Mouse (Mus musculus) right cerebral cortex, postnatal 36 days (tissue): ENCODE measurements around the gene BC049352.

ENCODE experiments used
- DNase-seq, 2 experiments: peaks; one replicate each; pipeline ENCODE4 v3.0.0; 2022; ENCODE audit warnings: low spot score in 2 of 2, mixed read lengths in 1 of 2

Gene BC049352

GRCm38 (mm10) chr9:45181770-45182169 lies at the start of gene BC049352:
Gene BC049352, plus strand, starts transcription at chr9:45182007.
- DNase-seq: peak in 1 of 2 experiments; percentile 26

GRCm38 (mm10) chr9:45133484-45134310 lies 48.1 kb upstream of the BC049352 start:
- DNase-seq: no peak

GRCm38 (mm10) chr9:45136442-45137169 lies 45.2 kb upstream of the BC049352 start:
- DNase-seq: no peak

- peak; percentile 30 to 38 for DNase-seq
Measured at GRCm38 (mm10) chr9:45138191-45139032, 43.4 kb upstream of the BC049352 start, which contains the start of gene Scn4b. Gene Scn4b, plus strand, starts transcription at chr9:45138395.

- DNase-seq: no peak
Measured at GRCm38 (mm10) chr9:45139082-45139481, 42.7 kb upstream of the BC049352 start.

- no peak for DNase-seq
Measured at GRCm38 (mm10) chr9:45140945-45141344, 40.9 kb upstream of the BC049352 start.

GRCm38 (mm10) chr9:45142686-45143085 lies 39.1 kb upstream of the BC049352 start:
- no peak for DNase-seq

GRCm38 (mm10) chr9:45145533-45146266 lies 36.1 kb upstream of the BC049352 start:
- no peak for DNase-seq

GRCm38 (mm10) chr9:45146267-45146597 lies 35.6 kb upstream of the BC049352 start:
- DNase-seq: peak; percentile 41 to 60

DNA sequence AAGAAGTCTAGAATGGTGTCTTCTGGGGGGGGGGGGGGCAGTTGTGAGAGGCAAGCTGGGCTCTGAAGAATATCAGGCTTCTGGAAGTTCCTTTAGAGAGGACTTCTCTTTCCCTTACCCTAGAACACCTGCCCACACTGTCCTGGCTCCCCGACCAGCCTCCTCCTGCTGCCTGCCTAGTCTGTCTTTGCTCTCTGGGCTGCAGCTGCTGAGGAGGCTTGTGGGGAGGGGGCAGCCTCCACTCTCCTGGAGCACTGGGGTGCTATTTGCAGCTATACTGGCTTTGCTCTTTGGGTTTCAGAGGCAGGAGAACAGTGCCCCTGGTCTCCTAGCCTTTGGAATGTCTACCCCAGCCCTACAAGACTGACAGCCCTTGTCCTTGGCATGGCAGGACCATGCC lies 30.9 kb upstream of the BC049352 start:
- DNase-seq: no peak

DNA sequence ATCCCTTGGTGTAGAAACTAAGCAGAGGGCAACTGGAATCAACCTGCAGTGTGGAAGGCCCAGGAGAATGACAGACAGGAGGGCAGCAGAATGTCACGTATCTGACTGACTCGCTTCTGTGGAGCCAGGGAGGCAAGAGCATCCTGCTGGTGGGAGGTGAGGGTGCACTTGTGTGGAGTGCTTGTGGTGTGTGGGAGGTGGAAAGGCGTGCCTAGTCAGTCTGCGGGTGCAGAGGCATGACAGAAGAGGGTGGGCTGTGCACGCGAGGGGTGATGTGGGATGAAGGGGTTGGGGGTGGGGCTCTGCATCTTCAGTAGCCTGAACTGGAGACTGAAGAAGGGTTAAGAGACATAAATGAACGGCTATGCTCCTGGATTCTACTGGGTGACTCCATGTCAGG lies 28.4 kb upstream of the BC049352 start:
- no peak for DNase-seq

DNA sequence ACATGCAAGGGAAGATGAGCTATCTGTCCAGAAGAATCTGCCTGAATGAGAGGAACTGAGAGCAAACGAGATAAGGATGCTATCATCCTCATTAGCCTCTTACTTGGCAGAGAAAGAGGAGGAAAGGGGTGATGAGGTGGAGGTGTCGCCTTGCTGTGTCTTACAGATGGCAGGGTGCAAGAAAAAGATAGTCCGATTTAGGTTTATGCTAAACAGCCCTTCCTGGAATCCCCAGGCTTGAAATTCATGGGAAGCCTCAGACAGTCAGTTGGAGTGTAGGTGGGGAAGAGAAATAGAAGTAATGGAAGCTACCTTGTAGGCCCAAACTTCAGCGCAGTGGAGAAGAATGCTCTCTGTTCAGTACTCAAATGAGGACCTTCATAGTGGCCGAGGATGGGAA lies 13.9 kb upstream of the BC049352 start:
- no peak for DNase-seq

DNA sequence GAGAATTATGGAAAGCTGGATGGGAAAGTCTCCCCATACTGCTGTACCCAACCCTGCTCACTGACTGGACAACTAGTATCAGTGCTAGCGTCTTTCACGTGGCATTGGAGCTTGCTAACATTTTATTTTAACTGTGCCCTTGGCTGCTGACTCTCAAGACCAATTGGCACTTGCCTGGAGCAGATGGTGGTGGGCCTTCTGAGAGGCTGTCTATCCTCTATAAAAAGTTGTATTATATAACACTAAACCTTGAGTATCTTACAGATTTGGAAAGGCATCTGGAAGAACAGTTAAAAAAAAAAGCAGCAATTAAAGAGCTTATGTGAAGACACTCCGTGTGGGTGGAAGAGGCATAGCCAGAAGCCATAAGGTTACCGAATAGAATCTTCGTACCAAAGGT lies 11.7 kb upstream of the BC049352 start:
- DNase-seq: peak; percentile 42 to 76

DNA sequence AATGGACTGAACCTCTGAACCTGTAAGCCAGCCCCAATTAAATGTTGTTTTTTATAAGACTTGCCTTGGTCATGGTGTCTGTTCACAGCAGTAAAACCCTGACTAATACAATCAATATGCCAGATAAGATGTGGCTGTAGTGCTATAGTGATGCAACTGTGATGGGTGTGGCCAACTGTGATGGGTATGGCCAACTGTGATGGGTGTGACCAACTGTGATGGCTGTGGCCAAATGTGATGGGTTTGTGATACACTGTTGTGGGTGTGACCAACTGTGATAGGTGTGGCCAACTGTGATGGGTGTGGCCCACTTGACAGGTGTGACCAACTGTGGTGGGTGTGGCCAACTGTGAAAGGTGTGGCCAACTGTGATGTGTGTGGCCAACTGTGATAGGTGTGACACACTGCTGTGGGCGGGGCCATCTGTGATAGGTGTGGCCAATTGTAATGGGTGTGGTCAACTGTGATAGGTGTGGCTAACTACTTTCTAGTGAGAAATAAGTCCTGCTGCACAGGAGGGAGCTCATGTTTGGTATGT lies 10.7 kb upstream of the BC049352 start:
- no peak for DNase-seq

DNA sequence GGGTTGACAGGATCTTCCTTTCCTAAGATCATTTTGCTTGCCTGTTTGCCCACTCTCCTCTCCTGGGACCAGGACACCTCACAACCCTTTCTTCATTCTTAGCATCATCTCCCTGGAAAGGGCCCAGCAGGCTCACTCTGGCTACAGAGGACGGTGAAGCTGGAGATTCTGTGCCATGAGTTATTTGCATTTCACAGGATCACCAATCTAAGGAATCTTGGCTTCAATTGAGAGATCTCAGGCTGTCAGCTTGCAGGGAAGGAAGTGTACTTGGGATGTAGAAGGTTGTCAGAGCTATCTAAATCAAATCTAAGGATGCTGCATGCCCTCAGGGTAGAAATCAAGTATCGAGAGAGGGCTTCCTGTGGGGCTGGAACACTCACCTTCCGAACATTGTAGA lies 8.3 kb upstream of the BC049352 start:
- no peak for DNase-seq

- no peak for DNase-seq
Measured at GRCm38 (mm10) chr9:45179282-45179681, 2.5 kb upstream of the BC049352 start.

DNA sequence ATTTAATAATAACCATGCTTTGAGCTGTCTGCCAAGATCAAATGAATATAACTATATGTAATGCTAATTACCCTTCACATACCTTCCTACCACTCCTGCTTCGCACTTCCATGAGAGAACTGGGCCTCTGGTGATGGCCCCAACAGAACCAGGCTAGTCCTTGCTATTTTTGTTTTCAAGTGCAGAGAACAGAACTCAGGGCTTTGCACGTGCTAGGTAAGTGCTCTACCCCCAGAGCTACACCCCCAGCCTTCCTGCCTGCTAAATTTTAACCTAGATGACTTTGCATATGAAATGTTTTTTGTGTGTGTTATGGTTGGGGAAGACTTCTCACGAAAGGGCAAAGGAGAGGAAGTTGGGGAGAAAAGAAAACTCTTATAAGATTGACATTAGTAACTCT lies 714 bp downstream of the BC049352 start:
- DNase-seq: no peak

DNA sequence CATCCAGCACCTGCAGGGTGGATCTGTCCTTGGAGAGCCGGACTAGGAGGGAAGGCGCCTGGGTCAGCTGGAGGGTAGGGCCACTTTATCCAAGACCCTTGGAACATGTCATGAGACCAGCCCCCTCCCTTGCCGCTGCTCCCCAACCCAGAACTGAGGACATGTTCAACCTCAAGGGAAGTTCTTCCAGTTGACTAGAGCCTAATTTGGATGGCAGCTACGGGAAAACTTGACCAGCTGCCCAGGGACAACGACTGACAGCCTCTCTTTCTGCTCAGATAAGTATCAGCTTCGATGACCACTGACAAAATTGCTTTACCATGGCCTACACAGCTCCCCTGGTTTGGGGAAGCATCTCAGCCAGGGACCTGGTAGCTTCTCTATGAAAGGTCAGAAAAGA lies 1.5 kb downstream of the BC049352 start:
- DNase-seq: no peak

DNA sequence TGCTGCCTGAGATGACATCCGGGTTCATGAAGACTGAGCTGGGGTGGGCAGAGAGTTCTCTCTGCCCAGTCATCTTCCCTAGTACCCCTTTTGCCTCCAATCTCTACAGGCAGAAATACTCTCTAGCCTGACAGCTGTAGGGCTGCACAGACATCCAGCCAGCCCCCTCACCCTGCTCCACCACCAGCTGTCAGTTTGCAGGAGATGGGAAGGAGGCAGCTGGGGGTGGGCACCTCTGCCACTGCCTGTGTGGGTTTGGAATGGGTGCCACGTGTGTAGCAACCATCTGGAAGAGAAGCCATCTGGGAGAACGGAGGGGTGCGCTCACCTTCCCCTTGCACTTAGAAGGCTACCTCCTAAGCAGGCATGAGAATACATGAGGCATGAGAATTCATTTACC lies 3.4 kb downstream of the BC049352 start:
- DNase-seq: peak; percentile 61 to 78

GRCm38 (mm10) chr9:45188570-45189563 lies 7.1 kb downstream of the BC049352 start:
- DNase-seq: no peak
